Mouse (Mus musculus) cerebellum, adult 2 months (tissue): ENCODE results near the gene Banp.

Source experiments
- CTCF ChIP-seq: fragments of 200-500 bp; IDR thresholded peaks from 2 replicates; pipeline ENCODE4 v1.5.1; 2011; ENCODE audit warnings: low read depth, mild to moderate bottlenecking, control low read depth, low read length, moderate library complexity, borderline replicate concordance; ENCODE audit not compliant: insufficient read depth
- POLR2A ChIP-seq: fragments of 200-500 bp; IDR thresholded peaks from 2 replicates; pipeline ENCODE4 v1.6.1; 2011; ENCODE audit warnings: low read length, control low read depth, borderline replicate concordance; ENCODE audit not compliant: insufficient read depth

DNA sequence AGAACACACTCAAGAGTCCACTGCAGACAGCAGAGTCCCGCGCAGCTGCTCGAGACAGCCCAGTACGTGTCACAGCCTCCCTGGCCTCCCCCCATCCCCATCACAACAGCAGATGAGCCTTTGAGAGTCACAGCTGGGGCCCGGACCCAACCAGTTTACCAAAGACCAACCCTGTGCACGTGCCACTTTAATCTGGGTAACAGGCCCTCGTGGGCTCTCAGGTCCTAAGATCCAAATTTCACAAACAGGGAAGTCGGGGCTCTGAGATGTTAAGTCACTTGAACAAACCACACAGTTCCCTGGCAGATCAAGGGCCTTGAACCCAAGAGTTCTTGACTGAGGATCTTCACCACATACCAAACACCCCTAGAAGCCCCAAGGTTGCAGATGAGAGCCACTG, 28.0 kb upstream of the Banp start:
- TF ChIP-seq POLR2A (no peak), CTCF (no peak)
